Comparison of ENCODE assay signal across 8 mouse cellular contexts in the genomic region with DNA sequence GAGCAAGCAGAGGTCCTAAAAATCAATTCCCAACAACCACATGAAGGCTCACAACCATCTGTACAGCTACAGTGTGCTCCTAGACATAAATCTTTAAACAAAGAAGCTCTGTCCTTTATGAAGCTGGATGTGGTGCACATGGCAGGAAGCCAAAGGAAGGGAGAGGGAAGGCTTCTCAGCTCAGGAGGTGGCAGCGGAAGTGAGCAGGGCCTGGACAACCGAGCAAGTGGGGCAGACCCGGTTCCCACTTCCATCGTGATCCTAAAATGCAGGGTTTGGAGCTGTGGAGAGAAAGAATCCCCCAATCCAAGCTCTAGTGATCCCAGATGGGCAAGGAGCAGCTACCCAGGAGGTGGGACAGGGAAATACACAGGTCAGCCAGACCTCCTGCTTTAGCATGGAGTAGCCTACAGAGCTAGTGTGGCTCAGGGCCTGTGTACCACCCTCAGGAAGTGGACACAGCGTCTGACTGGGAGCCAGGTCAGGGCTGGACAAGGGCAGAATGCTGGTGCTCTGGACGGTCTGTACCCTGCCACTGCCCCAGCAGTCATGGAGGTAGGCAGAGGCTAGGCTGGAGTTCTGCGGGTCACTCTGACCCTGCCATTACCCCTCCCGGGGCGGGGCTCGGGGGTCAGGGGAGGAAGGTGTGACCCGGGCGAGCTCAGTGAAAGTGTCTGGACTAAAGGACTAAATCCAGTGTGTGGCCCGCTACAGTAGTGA. TPM values are rescaled to one million over a fixed set of nuclear protein-coding genes. Genes with fewer than 3 reads are reported as not detected.
DNase-seq lines count a peak whose midpoint lies in the region; ATAC-seq lines count a peak whose summit lies in the region.

No protein-coding gene starts in this region.

- H3K27me3 ChIP-seq in embryonic facial prominence, embryonic 13.5 days = no peaks in the 10 kb centered on the region
- H3K27me3 ChIP-seq in hindbrain, embryonic 12.5 days = no peaks in the 10 kb centered on the region
- peaks cover 32% of the 10 kb centered on the region for H3K27me3 ChIP-seq in liver, embryonic 12.5 days (replicated peaks)
- no peaks in the 10 kb centered on the region for H3K27me3 ChIP-seq in neural tube, embryonic 15.5 days (replicated peaks)

- H3K27ac ChIP-seq in embryonic facial prominence, embryonic 13.5 days = peak overlapping the region; percentile 80
- peak overlapping the region; percentile 100 for H3K27ac ChIP-seq in hindbrain, embryonic 12.5 days
- H3K27ac ChIP-seq in liver, embryonic 12.5 days = peak overlapping the region; percentile 94
- H3K27ac ChIP-seq in neural tube, embryonic 15.5 days (replicated peaks) = peak overlapping the region; percentile 100

- H3K4me2 ChIP-seq in embryonic facial prominence, embryonic 13.5 days = no peak overlapping the region; the same call in 1 of the 2 replicates
- H3K4me2 ChIP-seq in hindbrain, embryonic 12.5 days (replicated peaks) = no peak overlapping the region
- H3K4me2 ChIP-seq in liver, embryonic 12.5 days = peak overlapping the region; percentile 71
- no peak overlapping the region for H3K4me2 ChIP-seq in neural tube, embryonic 15.5 days

- WGBS in embryonic facial prominence, embryonic 13.5 days = 66% methylated on average over 13 of the region's 13 CpGs
- WGBS in hindbrain, embryonic 12.5 days = 59% methylated on average over 13 of the region's 13 CpGs
- 65% methylated on average over 13 of the region's 13 CpGs for WGBS in liver, embryonic 12.5 days (ENCODE audit: insufficient replicate concordance)
- 52% methylated on average over 13 of the region's 13 CpGs for WGBS in neural tube, embryonic 15.5 days

- peak; percentile 11 to 26 for DNase-seq in frontal cortex, postnatal 10 days (ENCODE audit: low spot score in 2 of 2)
- DNase-seq in frontal cortex, postnatal 36 days (ENCODE audit: low spot score in 2 of 2) = no peak
- DNase-seq in 416B (ENCODE audit: low read depth) = peak; percentile 88
- DNase-seq in embryo, embryonic 10 days (ENCODE audit: low spot score) = no peak

- H3K9ac ChIP-seq in embryonic facial prominence, embryonic 13.5 days = peak overlapping the region; percentile 47
- peak overlapping the region; percentile 50 for H3K9ac ChIP-seq in hindbrain, embryonic 12.5 days
- peak overlapping the region; percentile 72 for H3K9ac ChIP-seq in liver, embryonic 12.5 days
- 0 out of 2 replicates have a peak overlapping the region, but pooled peaks have one; percentile 26 for H3K9ac ChIP-seq in neural tube, embryonic 15.5 days (replicated peaks)

- H3K9me3 ChIP-seq in embryonic facial prominence, embryonic 13.5 days = no peaks in the 10 kb centered on the region
- H3K9me3 ChIP-seq in hindbrain, embryonic 12.5 days (replicated peaks) = no peaks in the 10 kb centered on the region
- no peaks in the 10 kb centered on the region for H3K9me3 ChIP-seq in liver, embryonic 12.5 days (replicated peaks)
- no peaks in the 10 kb centered on the region for H3K9me3 ChIP-seq in neural tube, embryonic 15.5 days (replicated peaks)

- H3K36me3 ChIP-seq in embryonic facial prominence, embryonic 13.5 days = peaks cover 5% of the 10 kb centered on the region; the same call in 1 of the 2 replicates
- H3K36me3 ChIP-seq in hindbrain, embryonic 12.5 days = no peaks in the 10 kb centered on the region
- no peaks in the 10 kb centered on the region for H3K36me3 ChIP-seq in liver, embryonic 12.5 days
- no peaks in the 10 kb centered on the region for H3K36me3 ChIP-seq in neural tube, embryonic 15.5 days

- H3K4me3 ChIP-seq in embryonic facial prominence, embryonic 13.5 days = no peak overlapping the region
- no peak overlapping the region for H3K4me3 ChIP-seq in hindbrain, embryonic 12.5 days
- H3K4me3 ChIP-seq in liver, embryonic 12.5 days = no peak overlapping the region
- no peak overlapping the region for H3K4me3 ChIP-seq in neural tube, embryonic 15.5 days (replicated peaks)

- ATAC-seq in embryonic facial prominence, embryonic 13.5 days (ENCODE audit: insufficient number of reproducible peaks, insufficient read depth, low FRiP score, low TSS enrichment, low read depth) = no peak
- ATAC-seq in hindbrain, embryonic 12.5 days (ENCODE audit: low FRiP score) = no peak
- no peak for ATAC-seq in liver, embryonic 12.5 days
- no peak for ATAC-seq in neural tube, embryonic 15.5 days (ENCODE audit: low FRiP score)

- H3K4me1 ChIP-seq in embryonic facial prominence, embryonic 13.5 days = peaks cover 48% of the 10 kb centered on the region
- H3K4me1 ChIP-seq in hindbrain, embryonic 12.5 days = peaks cover 54% of the 10 kb centered on the region
- peaks cover 88% of the 10 kb centered on the region for H3K4me1 ChIP-seq in liver, embryonic 12.5 days
- H3K4me1 ChIP-seq in neural tube, embryonic 15.5 days = peaks cover 55% of the 10 kb centered on the region

RNA-seq across cellular contexts. Expression of a gene that starts 4.4 kb away (rescaled TPM):
- polyA plus RNA-seq in embryonic facial prominence, embryonic 13.5 days (2015; fragmentation: Nextera tagmentation; extraction: Ambion mirVana) = 2,524 and 2,741 TPM in 2 replicates
- 3,608 and 3,685 TPM in 2 replicates for polyA plus RNA-seq in hindbrain, embryonic 12.5 days (2016; fragmentation: Nextera tagmentation; extraction: Ambion mirVana)
- polyA plus RNA-seq in liver, embryonic 12.5 days (2016; fragmentation: Nextera tagmentation; extraction: Ambion mirVana) = 952 and 1,008 TPM in 2 replicates
- 3,602 and 3,776 TPM in 2 replicates for polyA plus RNA-seq in neural tube, embryonic 15.5 days (2015; fragmentation: Nextera tagmentation; extraction: Ambion mirVana)

RNA-seq across cellular contexts. Expression of a gene that starts 8.6 kb away (rescaled TPM):
- 0.25 and 1.1 TPM in 2 replicates for polyA plus RNA-seq in embryonic facial prominence, embryonic 13.5 days (2015; fragmentation: Nextera tagmentation; extraction: Ambion mirVana)
- polyA plus RNA-seq in hindbrain, embryonic 12.5 days (2016; fragmentation: Nextera tagmentation; extraction: Ambion mirVana) = 1.2 and 1.3 TPM in 2 replicates
- polyA plus RNA-seq in liver, embryonic 12.5 days (2016; fragmentation: Nextera tagmentation; extraction: Ambion mirVana) = 0.16 and 0.18 TPM in 2 replicates
- 0.64 and 1.4 TPM in 2 replicates for polyA plus RNA-seq in neural tube, embryonic 15.5 days (2015; fragmentation: Nextera tagmentation; extraction: Ambion mirVana)

RNA-seq across cellular contexts. Expression of a gene that starts 25.8 kb away (rescaled TPM):
- polyA plus RNA-seq in embryonic facial prominence, embryonic 13.5 days (2015; fragmentation: Nextera tagmentation; extraction: Ambion mirVana) = 38.6 and 43.7 TPM in 2 replicates
- polyA plus RNA-seq in hindbrain, embryonic 12.5 days (2016; fragmentation: Nextera tagmentation; extraction: Ambion mirVana) = 52.2 and 59.1 TPM in 2 replicates
- 12.8 and 13.1 TPM in 2 replicates for polyA plus RNA-seq in liver, embryonic 12.5 days (2016; fragmentation: Nextera tagmentation; extraction: Ambion mirVana)
- 71.6 and 81.5 TPM in 2 replicates for polyA plus RNA-seq in neural tube, embryonic 15.5 days (2015; fragmentation: Nextera tagmentation; extraction: Ambion mirVana)

Comparison
In these comparisons a context has a peak if more than half of its experiments do, and no peak if none do; other contexts are left out.
1. DNase-seq: peak in frontal cortex, postnatal 10 days (2 of 2) and 416B (single experiment); none in frontal cortex, postnatal 36 days (0 of 2) and embryo, embryonic 10 days (single experiment).
2. Peak in every context shown above with its lines, with median percentiles within 50 percentile points of each other: H3K27ac ChIP-seq and H3K9ac ChIP-seq.